Mouse (Mus musculus) bone marrow, adult 2 months (tissue): ENCODE measurements around the gene Rps27rt.

Experiments used
- CTCF ChIP-seq: fragments of 200-500 bp; IDR thresholded peaks from 2 replicates; pipeline ENCODE4 v1.5.1; 2011; ENCODE audit warnings: low read length, control low read depth; ENCODE audit not compliant: control insufficient read depth, insufficient read depth
- POLR2A ChIP-seq: fragments of 200-500 bp; IDR thresholded peaks from 2 replicates; pipeline ENCODE4 v1.6.1; 2011; ENCODE audit warnings: low read depth, mild to moderate bottlenecking, control low read depth, low read length, borderline replicate concordance; ENCODE audit not compliant: control insufficient read depth

- TF ChIP-seq CTCF (no peak), POLR2A (no peak)
These were observed 4.0 kb downstream of the Rps27rt start, which contains the start of gene Osbpl10 for GRCm38 (mm10) chr9:114978281-114979111.
